Mouse (Mus musculus): Measurements from ENCODE around the gene Rgs16. TPM values are rescaled to one million over a fixed set of nuclear protein-coding genes. Genes with fewer than 3 reads are reported as not detected.

Gene Rgs16
- polyA plus RNA-seq, 1 experiment from 2014 or later: 38.5 TPM

GRCm38 (mm10) chr1:153746119-153746670 lies 6.0 kb downstream of the Rgs16 start:
- peaks cover under 1% of the 10 kb centered on the region; the same call in 1 of the 2 replicates for H3K27me3 ChIP-seq
- peak; percentile 22; the same call in 1 of the 2 replicates for ATAC-seq
- H3K9me3 ChIP-seq (replicated peaks): no peaks in the 10 kb centered on the region
- peaks cover 69% of the 10 kb centered on the region for H3K4me1 ChIP-seq
- H3K9ac ChIP-seq: no peak overlapping the region
- peaks cover 15% of the 10 kb centered on the region for H3K36me3 ChIP-seq (ENCODE audit: poor library complexity, severe bottlenecking)
- no peak overlapping the region for H3K4me3 ChIP-seq
- WGBS: 71% methylated on average over 14 of the region's 14 CpGs
- 0 out of 2 replicates have a peak overlapping the region, but pooled peaks have one; percentile 11 for H3K27ac ChIP-seq
- H3K4me2 ChIP-seq: no peak overlapping the region

- Histone ChIP-seq H3K4me2 (no peak overlapping the region), H3K27ac (no peak overlapping the region), H3K9me3 (replicated peaks) (no peaks in the 10 kb centered on the region), H3K4me1 (peaks cover 66% of the 10 kb centered on the region), H3K27me3 (no peaks in the 10 kb centered on the region), H3K9ac (no peak overlapping the region), H3K4me3 (no peak overlapping the region), H3K36me3 (ENCODE audit: poor library complexity, severe bottlenecking) (peaks cover 15% of the 10 kb centered on the region)
- 3% methylated on average over 12 of the region's 12 CpGs for WGBS
- ATAC-seq: 0 out of 2 replicates have a peak, but pooled peaks have one; percentile 1
Observed at GRCm38 (mm10) chr1:153746728-153747127, 6.6 kb downstream of the Rgs16 start.

- H3K4me3 ChIP-seq: no peak overlapping the region
- 71% methylated on average over 12 of the region's 12 CpGs for WGBS
- ATAC-seq: no peak
- H3K4me1 ChIP-seq: peaks cover 60% of the 10 kb centered on the region
- H3K9ac ChIP-seq: no peak overlapping the region
- H3K36me3 ChIP-seq (ENCODE audit: poor library complexity, severe bottlenecking): peaks cover 11% of the 10 kb centered on the region
- H3K9me3 ChIP-seq (replicated peaks): no peaks in the 10 kb centered on the region
- no peak overlapping the region for H3K27ac ChIP-seq
- no peaks in the 10 kb centered on the region for H3K27me3 ChIP-seq
- peak overlapping the region; percentile 17 for H3K4me2 ChIP-seq
Observed at GRCm38 (mm10) chr1:153747861-153748530, 7.8 kb downstream of the Rgs16 start.

- Histone ChIP-seq H3K4me1 (peaks cover 56% of the 10 kb centered on the region), H3K9me3 (replicated peaks) (no peaks in the 10 kb centered on the region), H3K4me3 (no peak overlapping the region), H3K36me3 (ENCODE audit: poor library complexity, severe bottlenecking) (peaks cover 6% of the 10 kb centered on the region), H3K4me2 (peak overlapping the region; percentile 64), H3K9ac (no peak overlapping the region), H3K27me3 (no peaks in the 10 kb centered on the region), H3K27ac (no peak overlapping the region)
- ATAC-seq: peak; percentile 11; the same call in 1 of the 2 replicates
- 0% methylated on average over 1 of the region's 1 CpGs for WGBS
Observed at GRCm38 (mm10) chr1:153748549-153748948, 8.4 kb downstream of the Rgs16 start.

GRCm38 (mm10) chr1:153749211-153749801 lies 9.2 kb downstream of the Rgs16 start, which contains the start of gene Rnasel:
Rnasel (plus strand) TSS chr1:153749426.
- WGBS: 3% methylated on average over 18 of the region's 18 CpGs
- peaks cover 48% of the 10 kb centered on the region for H3K4me1 ChIP-seq
- no peaks in the 10 kb centered on the region for H3K27me3 ChIP-seq
- H3K4me2 ChIP-seq: peak within 1 kb of the TSS; percentile 64
- peak; percentile 66 for ATAC-seq
- H3K9me3 ChIP-seq (replicated peaks): no peaks in the 10 kb centered on the region
- H3K4me3 ChIP-seq: peak within 1 kb of the TSS; percentile 46
- peak within 1 kb of the TSS; percentile 79 for H3K9ac ChIP-seq
- H3K27ac ChIP-seq: peak within 1 kb of the TSS; percentile 77
- peaks cover 8% of the 10 kb centered on the region for H3K36me3 ChIP-seq (ENCODE audit: poor library complexity, severe bottlenecking)

- no peaks in the 10 kb centered on the region for H3K27me3 ChIP-seq
- no peak for ATAC-seq
- peaks cover 43% of the 10 kb centered on the region for H3K4me1 ChIP-seq
- H3K9me3 ChIP-seq (replicated peaks): no peaks in the 10 kb centered on the region
- peaks cover 16% of the 10 kb centered on the region for H3K36me3 ChIP-seq (ENCODE audit: poor library complexity, severe bottlenecking)
- peak overlapping the region; percentile 64 for H3K4me2 ChIP-seq
- 46% methylated on average over 6 of the region's 6 CpGs for WGBS
- H3K9ac ChIP-seq: peak overlapping the region; percentile 79
- H3K27ac ChIP-seq: peak overlapping the region; percentile 77
- H3K4me3 ChIP-seq: peak overlapping the region; percentile 46
Observed at GRCm38 (mm10) chr1:153750054-153750453, 9.9 kb downstream of the Rgs16 start.

GRCm38 (mm10) chr1:153751763-153752301 lies 11.7 kb downstream of the Rgs16 start:
- Histone ChIP-seq H3K27ac (no peak overlapping the region), H3K9ac (no peak overlapping the region), H3K4me3 (no peak overlapping the region), H3K4me2 (peak overlapping the region; percentile 26), H3K27me3 (no peaks in the 10 kb centered on the region), H3K36me3 (ENCODE audit: poor library complexity, severe bottlenecking) (peaks cover 28% of the 10 kb centered on the region), H3K9me3 (replicated peaks) (no peaks in the 10 kb centered on the region), H3K4me1 (peaks cover 36% of the 10 kb centered on the region)
- no peak for ATAC-seq
- 68% methylated on average over 13 of the region's 13 CpGs for WGBS

GRCm38 (mm10) chr1:153752521-153752920 lies 12.4 kb downstream of the Rgs16 start:
- no peak overlapping the region for H3K4me3 ChIP-seq
- no peak overlapping the region for H3K27ac ChIP-seq
- ATAC-seq: no peak
- peaks cover 36% of the 10 kb centered on the region for H3K4me1 ChIP-seq
- no peak overlapping the region for H3K9ac ChIP-seq
- no peaks in the 10 kb centered on the region for H3K9me3 ChIP-seq (replicated peaks)
- peak overlapping the region; percentile 26; the same call in 1 of the 2 replicates for H3K4me2 ChIP-seq
- H3K36me3 ChIP-seq (ENCODE audit: poor library complexity, severe bottlenecking): peaks cover 28% of the 10 kb centered on the region
- WGBS: 92% methylated on average over 6 of the region's 6 CpGs
- no peaks in the 10 kb centered on the region for H3K27me3 ChIP-seq

- 78% methylated on average over 25 of the region's 25 CpGs for WGBS
Observed at GRCm38 (mm10) chr1:153753725-153754464, 13.7 kb downstream of the Rgs16 start.

GRCm38 (mm10) chr1:153764136-153764535 lies 24.0 kb downstream of the Rgs16 start:
- H3K27ac ChIP-seq: no peak overlapping the region
- no peaks in the 10 kb centered on the region for H3K4me1 ChIP-seq
- peaks cover 29% of the 10 kb centered on the region for H3K36me3 ChIP-seq (ENCODE audit: poor library complexity, severe bottlenecking)
- no peaks in the 10 kb centered on the region for H3K27me3 ChIP-seq
- WGBS: 91% methylated on average over 11 of the region's 11 CpGs
- no peak overlapping the region for H3K4me2 ChIP-seq
- no peak for ATAC-seq
- no peak overlapping the region for H3K9ac ChIP-seq
- H3K9me3 ChIP-seq (replicated peaks): no peaks in the 10 kb centered on the region
- H3K4me3 ChIP-seq: no peak overlapping the region

More at GRCm38 (mm10) chr1:153753725-153754464, 13.7 kb downstream of the Rgs16 start:
- H3K4me1 ChIP-seq: peaks cover 23% of the 10 kb centered on the region
- H3K27ac ChIP-seq: no peak overlapping the region
- no peaks in the 10 kb centered on the region for H3K9me3 ChIP-seq (replicated peaks)
- no peaks in the 10 kb centered on the region for H3K27me3 ChIP-seq
- no peak overlapping the region for H3K4me3 ChIP-seq
- H3K4me2 ChIP-seq: no peak overlapping the region
- ATAC-seq: no peak
- peaks cover 35% of the 10 kb centered on the region for H3K36me3 ChIP-seq (ENCODE audit: poor library complexity, severe bottlenecking)
- no peak overlapping the region for H3K9ac ChIP-seq

- WGBS: 38% methylated on average over 8 of the region's 8 CpGs
- no peaks in the 10 kb centered on the region for H3K9me3 ChIP-seq (replicated peaks)
- no peak overlapping the region for H3K4me3 ChIP-seq
- no peak overlapping the region for H3K4me2 ChIP-seq
- H3K4me1 ChIP-seq: no peaks in the 10 kb centered on the region
- ATAC-seq: no peak
- H3K27me3 ChIP-seq: no peaks in the 10 kb centered on the region
- H3K9ac ChIP-seq: no peak overlapping the region
- H3K27ac ChIP-seq: no peak overlapping the region
- peaks cover 9% of the 10 kb centered on the region; the same call in 1 of the 2 replicates for H3K36me3 ChIP-seq (ENCODE audit: poor library complexity, severe bottlenecking)
Observed at GRCm38 (mm10) chr1:153766298-153766697, 26.1 kb downstream of the Rgs16 start.

Data from forebrain, embryonic 13.5 days (tissue).